Mouse (Mus musculus) ES-Bruce4 (cell line): ENCODE measurements around the gene Platr17.

Experiments used
- CTCF ChIP-seq: IDR thresholded peaks from one replicate; pipeline ENCODE4 v1.8.1; 2011; ENCODE audit warnings: low read depth, low read length
- EP300 ChIP-seq: IDR thresholded peaks from 2 replicates; pipeline ENCODE4 v1.6.1; 2011; ENCODE audit warnings: low read depth, low read length; ENCODE audit not compliant: insufficient read depth
- POLR2A ChIP-seq: IDR thresholded peaks from one replicate; pipeline ENCODE4 v1.8.1; 2011; ENCODE audit warnings: low read length; ENCODE audit not compliant: insufficient read depth

- TF ChIP-seq POLR2A = no peak
- peak; percentile 58 for TF ChIP-seq CTCF
- TF ChIP-seq EP300 = no peak
Measured at GRCm38 (mm10) chr17:33914969-33915391, 10.0 kb downstream of the Platr17 start.
